Mouse (Mus musculus): ENCODE measurements around the gene Bmp6. TPM values are rescaled to one million over a fixed set of nuclear protein-coding genes. Genes with fewer than 3 reads are reported as not detected.

Bmp6 gene
- polyA plus RNA-seq, 1 experiment from 2014 or later, result 2.1 TPM

DNA sequence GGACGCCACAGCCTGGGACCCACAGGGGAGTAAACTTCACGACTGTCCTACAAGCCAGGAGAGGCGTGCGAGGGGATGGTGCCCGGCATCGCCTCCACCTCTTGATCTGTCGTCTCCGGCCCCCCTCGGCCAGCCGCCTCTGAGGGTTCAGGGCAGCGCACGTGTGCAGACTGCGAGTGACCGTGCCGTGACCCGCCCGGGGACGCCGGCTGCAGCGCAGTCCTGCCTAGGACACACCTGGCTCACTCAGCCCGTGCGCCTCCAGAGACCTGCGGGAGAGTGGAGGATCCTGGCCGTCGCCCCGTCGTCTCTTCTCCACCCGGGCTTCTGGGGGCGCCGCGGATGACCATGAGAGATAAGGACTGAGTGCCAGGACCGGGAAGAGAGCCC lies 519 bp downstream of the Bmp6 start:
- peaks cover 33% of the 10 kb centered on the region for H3K4me1 ChIP-seq
- no peaks in the 10 kb centered on the region for H3K36me3 ChIP-seq
- peak overlapping the region; percentile 56 for H3K27ac ChIP-seq
- no peaks in the 10 kb centered on the region for H3K9me3 ChIP-seq
- H3K27me3 ChIP-seq (ENCODE audit: insufficient read depth, poor library complexity, severe bottlenecking), result peaks cover 52% of the 10 kb centered on the region
- WGBS, result under 1% methylated on average over 32 of the region's 32 CpGs
- no peak for DNase-seq (ENCODE audit: low spot score)
- peak overlapping the region; percentile 67 for H3K4me3 ChIP-seq

GRCm38 (mm10) chr13:38346096-38346915 lies 1.4 kb downstream of the Bmp6 start:
- Histone ChIP-seq H3K9me3 (no peaks in the 10 kb centered on the region), H3K36me3 (no peaks in the 10 kb centered on the region), H3K27me3 (ENCODE audit: insufficient read depth, poor library complexity, severe bottlenecking) (peaks cover 52% of the 10 kb centered on the region), H3K27ac (peak overlapping the region; percentile 56), H3K4me1 (peaks cover 35% of the 10 kb centered on the region), H3K4me3 (peak overlapping the region; percentile 67)
- DNase-seq (ENCODE audit: low spot score), result peak; percentile 78
- 1% methylated on average over 63 of the region's 63 CpGs for WGBS

- Histone ChIP-seq H3K27ac (0 out of 2 replicates have a peak overlapping the region, but pooled peaks have one; percentile 56), H3K27me3 (ENCODE audit: insufficient read depth, poor library complexity, severe bottlenecking) (peaks cover 52% of the 10 kb centered on the region), H3K9me3 (no peaks in the 10 kb centered on the region), H3K4me1 (peaks cover 43% of the 10 kb centered on the region), H3K4me3 (peak overlapping the region; percentile 67), H3K36me3 (no peaks in the 10 kb centered on the region)
- no peak for DNase-seq (ENCODE audit: low spot score)
- WGBS, result 9% methylated on average over 19 of the region's 19 CpGs
These were observed 2.3 kb downstream of the Bmp6 start for GRCm38 (mm10) chr13:38347021-38347774.

- Histone ChIP-seq H3K4me1 (peaks cover 44% of the 10 kb centered on the region), H3K27ac (no peak overlapping the region), H3K27me3 (ENCODE audit: insufficient read depth, poor library complexity, severe bottlenecking) (peaks cover 52% of the 10 kb centered on the region), H3K4me3 (peak overlapping the region; percentile 67), H3K36me3 (no peaks in the 10 kb centered on the region), H3K9me3 (no peaks in the 10 kb centered on the region)
- WGBS, result 25% methylated on average over 5 of the region's 5 CpGs
- DNase-seq (ENCODE audit: low spot score), result no peak
These were observed 2.8 kb downstream of the Bmp6 start for GRCm38 (mm10) chr13:38347775-38348135.

GRCm38 (mm10) chr13:38349046-38349445 lies 4.1 kb downstream of the Bmp6 start:
- Histone ChIP-seq H3K9me3 (no peaks in the 10 kb centered on the region), H3K27ac (no peak overlapping the region), H3K27me3 (ENCODE audit: insufficient read depth, poor library complexity, severe bottlenecking) (peaks cover 47% of the 10 kb centered on the region), H3K4me3 (no peak overlapping the region), H3K36me3 (no peaks in the 10 kb centered on the region), H3K4me1 (peaks cover 50% of the 10 kb centered on the region)
- 65% methylated on average over 4 of the region's 4 CpGs for WGBS
- DNase-seq (ENCODE audit: low spot score), result no peak

DNA sequence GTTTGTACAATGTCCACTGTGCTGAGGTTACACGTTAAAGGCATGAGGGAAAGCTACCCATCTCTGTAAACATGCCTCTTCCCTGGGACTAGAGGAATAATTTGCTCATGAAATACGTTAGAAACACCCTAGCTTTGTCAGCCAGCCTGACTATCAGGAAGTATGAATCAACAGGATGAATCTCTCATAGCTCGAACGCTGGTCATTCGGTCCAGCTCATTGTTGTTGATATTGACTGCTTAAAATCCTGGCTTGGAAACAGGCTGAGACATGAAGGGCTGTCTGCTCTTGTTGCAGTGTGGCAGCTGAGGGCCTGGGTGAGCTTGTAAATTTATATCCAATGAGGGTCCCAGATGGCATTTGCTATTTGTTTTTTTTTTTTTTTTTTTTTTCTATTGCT lies 4.9 kb downstream of the Bmp6 start:
- H3K27me3 ChIP-seq (ENCODE audit: insufficient read depth, poor library complexity, severe bottlenecking), result peaks cover 40% of the 10 kb centered on the region
- 62% methylated on average over 5 of the region's 5 CpGs for WGBS
- H3K27ac ChIP-seq, result no peak overlapping the region
- no peaks in the 10 kb centered on the region for H3K9me3 ChIP-seq
- peaks cover 44% of the 10 kb centered on the region for H3K4me1 ChIP-seq
- H3K36me3 ChIP-seq, result no peaks in the 10 kb centered on the region
- no peak for DNase-seq (ENCODE audit: low spot score)
- H3K4me3 ChIP-seq, result no peak overlapping the region

- Histone ChIP-seq H3K27me3 (ENCODE audit: insufficient read depth, poor library complexity, severe bottlenecking) (peaks cover 19% of the 10 kb centered on the region), H3K9me3 (no peaks in the 10 kb centered on the region), H3K36me3 (no peaks in the 10 kb centered on the region), H3K27ac (no peak overlapping the region), H3K4me1 (peaks cover 23% of the 10 kb centered on the region), H3K4me3 (no peak overlapping the region)
- no peak for DNase-seq (ENCODE audit: low spot score)
- 24% methylated on average over 5 of the region's 5 CpGs for WGBS
These were observed 7.1 kb downstream of the Bmp6 start for GRCm38 (mm10) chr13:38351996-38352395.

DNA sequence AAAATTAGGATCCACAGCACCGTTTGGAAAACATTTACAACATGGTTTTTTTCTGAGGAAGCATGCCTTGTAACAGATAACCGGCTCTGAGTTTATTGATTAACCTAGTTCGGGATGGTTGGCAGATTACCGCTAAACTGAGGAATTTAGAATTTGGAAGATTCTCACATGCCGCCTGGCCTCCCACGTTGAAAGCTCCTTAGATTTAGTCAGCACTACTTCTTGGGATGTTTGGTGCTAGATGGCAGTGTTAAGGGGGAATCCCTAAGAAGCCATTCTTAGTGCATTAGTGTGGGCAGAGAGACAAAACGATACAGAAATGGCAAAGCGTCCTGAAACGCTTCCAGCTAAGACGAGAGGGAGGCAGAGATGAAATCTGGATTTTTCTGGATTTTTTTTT lies 8.1 kb downstream of the Bmp6 start:
- DNase-seq (ENCODE audit: low spot score), result no peak
- no peak overlapping the region for H3K4me3 ChIP-seq
- no peak overlapping the region for H3K27ac ChIP-seq
- WGBS, result 66% methylated on average over 10 of the region's 10 CpGs
- peaks cover 9% of the 10 kb centered on the region; the same call in 1 of the 2 replicates for H3K27me3 ChIP-seq (ENCODE audit: insufficient read depth, poor library complexity, severe bottlenecking)
- H3K36me3 ChIP-seq, result no peaks in the 10 kb centered on the region
- H3K9me3 ChIP-seq, result no peaks in the 10 kb centered on the region
- H3K4me1 ChIP-seq, result peaks cover 17% of the 10 kb centered on the region

DNA sequence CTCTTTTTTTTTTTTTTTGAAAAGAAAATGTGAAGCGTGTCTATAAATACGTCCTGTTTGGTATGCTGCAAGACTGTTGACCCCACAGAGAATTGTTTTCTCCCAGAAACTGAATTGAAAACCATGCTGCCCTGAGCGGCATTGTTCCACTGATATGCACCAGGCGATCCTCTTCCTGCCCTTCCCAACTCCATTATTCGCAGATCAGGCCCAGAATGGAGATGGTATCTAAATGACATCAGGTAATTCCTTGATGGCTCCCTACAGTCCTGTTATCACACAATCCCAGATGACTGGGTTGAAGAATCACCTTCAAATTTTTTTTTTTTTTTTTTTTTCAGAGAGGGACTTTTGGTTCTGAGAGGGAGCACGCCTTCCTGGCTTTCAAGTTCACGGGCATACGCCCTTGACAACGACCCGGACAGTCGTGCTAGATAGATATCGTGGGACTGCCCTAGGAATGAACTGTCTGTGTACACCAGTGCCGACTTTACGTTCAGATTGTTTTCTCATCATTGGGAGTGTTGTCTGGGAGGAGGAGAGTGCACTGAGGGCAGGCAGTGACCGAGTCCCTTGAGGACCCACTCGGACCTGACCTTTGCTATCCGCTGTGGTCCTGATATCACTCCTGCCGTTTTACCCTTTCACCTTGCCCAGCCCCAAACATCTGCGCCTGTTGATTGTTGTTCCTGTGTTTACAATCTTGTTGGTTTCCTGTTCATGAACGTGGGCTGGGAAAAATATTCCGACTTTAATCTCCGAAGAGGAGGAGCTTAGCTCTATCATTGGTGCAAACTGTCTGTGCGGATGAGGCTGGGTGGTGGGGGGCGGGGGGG lies 8.7 kb downstream of the Bmp6 start:
- DNase-seq (ENCODE audit: low spot score), result no peak
- 54% methylated on average over 24 of the region's 24 CpGs for WGBS
- Histone ChIP-seq H3K4me3 (no peak overlapping the region), H3K27ac (0 out of 2 replicates have a peak overlapping the region, but pooled peaks have one; percentile 1), H3K9me3 (no peaks in the 10 kb centered on the region), H3K36me3 (no peaks in the 10 kb centered on the region), H3K27me3 (ENCODE audit: insufficient read depth, poor library complexity, severe bottlenecking) (0 out of 2 replicates have a peak, but pooled peaks cover 2% of the 10 kb centered on the region), H3K4me1 (peaks cover 20% of the 10 kb centered on the region)

DNA sequence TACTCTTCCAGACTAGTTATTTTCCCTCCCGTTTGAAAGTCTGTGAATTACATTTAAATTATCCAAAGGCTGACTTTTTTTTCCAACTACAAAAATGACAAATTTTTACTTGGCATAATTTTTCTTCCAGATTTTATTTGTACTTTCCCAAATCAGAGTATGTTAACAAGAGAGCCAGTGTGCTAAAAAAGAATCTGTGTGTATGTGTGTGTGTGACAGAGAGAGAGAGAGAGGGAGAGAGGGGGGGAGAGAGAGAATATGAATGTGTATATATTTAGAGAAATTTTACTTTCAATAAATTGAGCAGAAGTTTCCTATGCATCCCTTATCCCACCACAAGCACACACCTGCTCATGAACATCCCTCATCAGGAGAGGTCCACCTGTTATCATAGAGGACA lies 9.4 kb downstream of the Bmp6 start:
- H3K4me1 ChIP-seq, result peaks cover 22% of the 10 kb centered on the region
- H3K9me3 ChIP-seq, result no peaks in the 10 kb centered on the region
- DNase-seq (ENCODE audit: low spot score), result no peak
- no peaks in the 10 kb centered on the region for H3K27me3 ChIP-seq (ENCODE audit: insufficient read depth, poor library complexity, severe bottlenecking)
- no peaks in the 10 kb centered on the region for H3K36me3 ChIP-seq
- H3K4me3 ChIP-seq, result no peak overlapping the region
- no peak overlapping the region for H3K27ac ChIP-seq
- 80% methylated on average over 1 of the region's 1 CpGs for WGBS

GRCm38 (mm10) chr13:38359045-38359444 lies 14.1 kb downstream of the Bmp6 start:
- WGBS, result 72% methylated on average over 4 of the region's 4 CpGs
- H3K9me3 ChIP-seq, result no peaks in the 10 kb centered on the region
- no peaks in the 10 kb centered on the region for H3K27me3 ChIP-seq (ENCODE audit: insufficient read depth, poor library complexity, severe bottlenecking)
- peaks cover 5% of the 10 kb centered on the region; the same call in 1 of the 2 replicates for H3K4me1 ChIP-seq
- no peak overlapping the region for H3K4me3 ChIP-seq
- DNase-seq (ENCODE audit: low spot score), result no peak
- H3K27ac ChIP-seq, result no peak overlapping the region
- no peaks in the 10 kb centered on the region for H3K36me3 ChIP-seq

DNA sequence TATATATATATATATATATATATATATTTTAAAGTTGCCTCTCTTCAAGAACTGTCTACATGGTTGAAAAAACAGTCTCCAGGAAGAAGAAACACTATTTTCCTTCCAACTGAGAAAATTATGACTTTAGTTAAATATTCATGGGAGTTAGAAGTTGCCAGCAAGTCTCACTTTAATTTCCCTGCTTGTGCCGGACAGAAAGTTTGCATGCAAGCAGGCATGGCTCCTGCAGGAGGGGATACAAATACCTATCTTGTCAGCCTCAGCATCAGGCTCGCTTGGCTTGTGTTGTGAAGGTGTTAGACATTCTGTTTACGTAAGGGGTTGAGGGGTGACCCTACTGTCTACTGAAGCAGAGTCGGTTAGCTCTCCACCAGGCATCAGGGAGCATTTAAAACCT lies 17.8 kb downstream of the Bmp6 start:
- no peak for DNase-seq (ENCODE audit: low spot score)
- no peaks in the 10 kb centered on the region for H3K36me3 ChIP-seq
- no peaks in the 10 kb centered on the region for H3K9me3 ChIP-seq
- no peaks in the 10 kb centered on the region for H3K27me3 ChIP-seq (ENCODE audit: insufficient read depth, poor library complexity, severe bottlenecking)
- peaks cover 5% of the 10 kb centered on the region; the same call in 1 of the 2 replicates for H3K4me1 ChIP-seq
- no peak overlapping the region for H3K4me3 ChIP-seq
- H3K27ac ChIP-seq, result no peak overlapping the region
- WGBS, result 71% methylated on average over 4 of the region's 4 CpGs

Measured in heart, embryonic 10.5 days (tissue).